Mouse (Mus musculus): ENCODE measurements at regions not wholly inside any gene's neighbourhood (a gene's known extent, or its start where the extent isn't known, plus 50 kb on each side); places are given as distances from the start of the nearest gene placed in this dataset.

DNA sequence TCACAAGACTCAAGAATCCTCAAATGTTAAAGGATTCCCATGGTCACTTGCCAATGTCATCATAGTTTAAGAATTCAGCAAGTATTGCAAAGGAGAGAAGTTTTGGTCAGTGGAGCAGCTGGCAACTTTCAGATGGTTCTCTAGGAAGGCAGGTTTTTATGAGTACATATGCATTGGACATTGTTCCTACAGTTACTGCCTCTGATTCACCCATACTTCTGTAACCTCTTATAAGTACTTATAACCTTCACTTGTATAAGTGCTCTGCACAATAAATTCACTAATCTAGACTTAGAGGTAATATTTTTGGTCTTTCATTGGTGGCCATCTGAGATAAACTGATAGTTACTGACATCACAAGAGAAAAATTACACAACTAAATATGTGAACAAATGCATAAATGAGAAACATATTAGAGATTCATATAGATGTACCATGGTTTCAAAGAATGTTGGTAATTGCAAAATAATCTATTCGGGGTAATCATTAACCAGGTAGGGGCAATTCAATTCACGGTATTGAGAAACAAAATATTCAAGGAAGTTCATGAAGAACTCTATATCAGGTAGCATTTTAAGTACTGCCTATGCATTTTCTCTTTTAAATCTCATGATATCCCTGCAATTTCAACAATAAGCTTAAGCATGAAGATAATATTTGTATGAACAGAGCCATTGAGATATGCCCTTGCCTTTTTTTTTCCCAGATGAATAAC is 1059.6 kb downstream of the Pla2g4a start:
- no peak for DNase-seq

DNA sequence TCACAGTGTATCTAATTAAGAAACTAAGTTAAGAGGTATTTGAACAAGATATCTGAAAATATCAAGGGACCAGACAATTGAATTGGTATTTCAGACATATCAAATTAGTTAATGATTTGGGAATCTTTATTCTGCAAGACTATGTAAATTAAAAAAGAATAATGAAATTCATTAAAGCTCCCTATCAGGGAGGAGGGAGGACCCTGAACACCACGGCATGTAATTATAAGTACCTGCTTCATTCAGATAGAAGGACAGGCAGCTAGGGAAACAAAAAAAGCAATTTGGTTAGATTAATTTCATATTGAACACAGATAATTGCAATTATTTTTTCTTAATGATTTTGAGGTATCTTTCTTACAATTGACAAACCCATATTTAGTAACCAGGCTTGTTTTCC is 1090.3 kb downstream of the Pla2g4a start:
- DNase-seq = no peak

DNA sequence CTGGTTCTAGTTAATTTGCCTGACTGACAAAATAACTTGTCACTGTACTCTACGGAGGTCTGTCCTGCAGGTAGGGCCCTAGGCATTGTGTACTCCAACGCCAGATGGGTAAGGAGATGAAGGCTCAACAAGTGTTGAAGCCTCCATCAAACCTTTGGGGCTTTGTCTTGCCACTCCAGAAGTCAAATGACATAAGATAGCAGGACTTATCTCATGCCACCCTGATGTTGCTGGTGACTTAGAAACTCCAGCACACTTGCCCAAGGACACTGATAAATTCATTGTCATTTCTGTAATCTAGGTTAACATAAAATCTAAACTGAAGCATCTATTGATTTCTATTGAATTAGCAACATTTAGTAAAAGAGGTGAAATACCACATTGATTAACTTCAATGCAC is 1097.5 kb downstream of the Pla2g4a start:
- no peak for DNase-seq

DNA sequence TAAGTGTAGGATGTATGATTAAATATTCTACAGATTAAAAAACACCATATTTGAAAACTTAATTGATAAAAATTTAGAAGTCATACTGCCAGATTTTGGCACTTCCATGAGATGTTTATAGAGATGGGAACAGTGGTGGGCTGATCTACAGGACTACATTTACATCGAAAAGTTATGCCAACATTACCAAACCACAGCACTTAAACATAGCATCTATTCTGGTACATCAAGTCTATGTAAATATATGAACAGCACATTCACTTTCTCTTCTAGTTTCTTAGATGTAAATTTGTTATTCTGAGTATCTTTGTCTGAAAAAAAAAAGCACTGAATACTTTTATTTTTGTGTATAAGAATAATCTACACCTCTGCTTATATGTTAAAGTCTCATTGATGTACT is 1108.1 kb downstream of the Pla2g4a start:
- DNase-seq = no peak

DNA sequence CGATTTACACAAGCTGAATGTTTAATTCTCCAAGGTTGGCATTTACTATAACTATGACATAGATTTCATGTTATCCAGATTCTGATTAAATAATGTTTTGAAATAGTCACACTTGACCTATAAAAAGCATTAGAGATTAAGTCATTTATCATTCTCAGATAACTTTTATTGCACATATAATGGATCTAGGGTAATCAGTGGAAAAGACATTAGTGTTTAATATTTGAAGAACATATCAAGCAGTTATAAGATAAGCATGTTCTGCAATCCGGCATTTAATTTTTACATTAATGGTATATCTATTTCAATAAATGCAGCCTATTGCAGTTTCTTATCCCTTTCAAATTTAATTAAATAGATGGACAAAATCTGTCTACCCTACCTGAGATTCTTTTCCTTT is 1114.5 kb downstream of the Pla2g4a start:
- DNase-seq = no peak

DNA sequence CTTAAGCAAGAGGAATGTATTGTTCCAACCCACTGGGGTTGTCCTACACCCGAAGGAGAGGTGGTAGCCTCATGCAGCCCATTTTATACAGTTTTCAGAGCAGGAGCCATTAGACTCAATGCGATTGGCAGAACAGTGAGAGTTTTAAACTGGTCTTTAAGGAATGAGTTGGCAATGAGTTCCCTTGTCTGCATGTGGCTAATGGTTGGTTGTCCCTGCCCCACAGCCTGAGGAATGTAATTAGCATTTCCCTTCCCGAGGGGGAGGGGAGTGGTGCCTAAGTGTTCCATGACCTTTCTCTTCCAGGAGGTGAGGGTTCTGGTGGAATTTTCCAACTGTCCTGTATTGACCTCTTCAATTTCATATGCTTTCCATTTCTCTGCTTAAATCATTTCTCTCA is 1137.9 kb downstream of the Pla2g4a start:
- peak; percentile 20 for DNase-seq

DNA sequence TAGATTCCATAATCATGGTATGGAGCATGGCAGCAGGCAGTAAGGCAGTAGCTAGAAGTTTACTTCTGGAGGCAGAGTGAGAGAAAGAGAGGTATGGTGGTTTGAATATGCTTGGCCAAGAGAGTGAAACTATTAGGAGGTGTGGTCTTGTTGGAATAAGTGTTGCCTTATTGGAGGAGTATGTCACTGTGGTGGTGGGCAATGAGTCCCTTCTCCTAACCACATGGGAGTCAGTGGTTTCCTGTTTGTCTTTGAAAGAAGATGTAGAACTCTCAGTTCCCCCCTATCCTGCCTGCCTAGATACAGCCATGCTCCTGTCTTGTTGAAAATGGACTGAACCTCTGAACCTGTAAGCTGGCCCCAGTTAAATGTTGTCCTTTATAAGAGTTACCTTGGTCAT is 1152.4 kb downstream of the Pla2g4a start:
- DNase-seq = no peak

DNA sequence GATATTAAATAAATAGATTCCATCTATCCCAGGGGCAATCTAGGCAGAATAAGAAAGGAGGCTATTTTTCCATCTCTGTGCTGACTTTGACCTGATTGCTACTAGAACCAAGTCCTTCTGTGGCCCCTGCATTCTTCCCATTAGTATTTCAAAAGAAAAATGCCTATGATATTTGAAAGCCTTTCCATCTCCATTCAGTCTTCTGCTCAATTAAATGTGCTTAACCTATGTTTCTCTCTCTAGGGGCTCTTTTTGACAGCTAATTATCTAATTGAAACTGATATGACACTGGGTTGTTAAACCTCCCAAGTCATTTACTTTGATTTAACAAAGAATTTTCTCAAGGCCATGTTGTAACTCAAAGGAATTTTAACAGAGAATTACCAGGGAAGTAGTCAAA is 1164.0 kb downstream of the Pla2g4a start:
- no peak for DNase-seq

DNA sequence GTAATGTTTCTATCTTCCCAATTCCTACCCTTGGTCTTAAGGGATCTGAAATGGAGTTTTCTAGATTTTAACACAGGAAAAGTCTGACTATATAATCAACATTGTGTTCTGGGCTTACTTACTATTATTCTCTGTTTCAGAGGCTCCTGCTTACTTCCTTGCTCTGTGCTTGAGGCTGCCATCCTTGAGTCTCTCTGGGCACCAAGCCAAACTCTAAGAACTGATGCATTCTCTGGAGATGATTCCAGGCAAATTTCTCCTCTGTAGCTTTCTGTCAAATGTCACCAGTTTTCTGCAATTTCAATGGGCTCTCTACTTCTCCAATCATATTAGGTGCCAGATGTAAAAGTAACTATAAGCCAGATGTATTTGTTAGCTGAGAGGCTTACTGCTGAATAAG is 1210.3 kb downstream of the Pla2g4a start:
- DNase-seq = no peak

DNA sequence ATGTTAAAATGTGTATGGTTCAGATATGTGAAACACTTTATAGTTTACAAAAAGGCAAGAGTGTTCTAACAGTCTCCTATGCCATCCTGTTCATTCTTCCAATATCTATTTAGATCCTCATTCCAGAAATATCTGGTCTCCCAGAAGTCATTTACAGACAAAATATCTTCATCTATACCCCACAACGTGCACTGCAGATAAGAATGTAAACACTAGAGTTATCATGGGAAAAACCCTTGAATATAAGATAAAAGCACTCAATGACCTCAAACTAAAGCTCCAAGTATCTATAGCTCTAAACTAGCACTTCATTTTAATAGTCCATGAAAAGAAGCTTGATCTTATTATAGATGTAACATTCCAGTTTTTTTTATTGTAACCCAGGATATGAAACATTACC is 1239.0 kb downstream of the Pla2g4a start:
- no peak for DNase-seq

DNA sequence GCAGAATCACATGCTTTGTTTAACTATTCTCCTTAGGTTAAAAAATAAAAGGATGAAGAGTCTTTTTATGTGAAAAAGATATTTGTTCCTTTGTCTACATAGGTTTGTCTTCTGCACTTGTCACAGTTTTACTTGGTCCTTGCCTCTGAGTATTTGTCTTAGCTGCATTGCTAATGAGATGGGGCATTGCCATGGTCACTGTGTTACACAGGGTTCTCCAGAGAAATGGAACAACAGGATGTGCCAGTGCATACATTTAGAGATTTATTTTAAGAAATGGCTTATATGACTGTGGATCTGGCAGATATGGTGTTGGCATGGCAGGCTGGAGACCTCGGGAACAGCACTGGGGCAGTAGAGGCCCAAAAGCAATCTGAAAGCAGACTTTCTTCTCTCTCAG is 1239.7 kb downstream of the Pla2g4a start:
- DNase-seq = no peak

DNA sequence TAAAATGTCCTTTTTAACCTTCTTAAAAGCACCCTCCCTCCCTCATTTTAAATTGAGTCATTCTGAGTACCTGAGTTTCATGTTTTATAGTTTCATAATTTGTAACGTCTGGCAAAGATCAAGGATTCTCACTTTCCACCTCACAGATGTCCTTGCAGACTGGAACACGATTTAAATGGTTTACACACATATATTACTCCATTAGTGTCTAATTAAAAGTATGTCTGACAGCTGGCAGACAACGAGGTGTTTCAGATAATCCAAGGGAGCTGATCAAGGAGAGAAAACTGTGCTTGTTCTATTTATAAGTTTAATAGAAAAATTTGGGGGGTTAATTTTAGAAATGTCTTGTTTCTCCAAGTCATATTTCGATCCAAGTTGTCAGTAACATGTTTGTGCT is 1240.1 kb downstream of the Pla2g4a start:
- no peak for DNase-seq

DNA sequence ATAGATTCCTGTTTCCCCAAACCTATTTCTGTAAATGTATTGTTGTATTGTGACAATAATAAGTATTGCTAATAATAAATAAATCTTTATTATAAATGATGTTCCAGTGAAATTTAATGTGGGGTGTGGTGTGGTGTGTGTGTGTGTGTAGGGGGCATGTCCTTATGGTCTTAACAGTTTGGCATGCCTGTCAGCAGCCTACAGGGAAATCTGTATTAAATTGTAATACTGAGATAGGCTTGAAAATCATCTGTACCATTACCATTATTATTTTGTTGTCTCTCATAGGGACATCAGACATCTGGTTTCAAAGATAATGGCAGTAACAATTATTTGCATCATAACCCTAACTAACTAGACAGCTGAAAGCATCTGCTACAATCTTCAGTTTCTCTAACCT is 1253.0 kb downstream of the Pla2g4a start:
- no peak for DNase-seq

DNA sequence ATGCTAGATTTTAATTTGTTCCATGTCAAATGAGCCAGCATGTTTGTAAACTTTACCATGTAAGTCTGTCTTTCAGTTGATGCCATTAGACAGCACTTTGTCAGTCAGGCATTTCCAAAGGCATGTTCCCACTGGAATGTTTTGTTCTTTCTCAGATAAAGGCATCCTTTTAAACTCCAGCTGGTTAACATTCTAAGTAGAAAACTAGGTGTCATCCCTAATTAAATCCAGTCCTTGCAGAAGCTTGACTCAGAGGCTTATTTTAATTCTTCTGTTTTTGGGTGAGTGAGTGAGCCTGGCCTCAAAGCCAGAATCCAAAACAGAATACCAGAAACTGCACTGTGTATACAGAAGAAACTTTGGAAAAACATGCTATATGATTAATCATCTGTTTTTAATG is 1253.4 kb downstream of the Pla2g4a start:
- DNase-seq = no peak

DNA sequence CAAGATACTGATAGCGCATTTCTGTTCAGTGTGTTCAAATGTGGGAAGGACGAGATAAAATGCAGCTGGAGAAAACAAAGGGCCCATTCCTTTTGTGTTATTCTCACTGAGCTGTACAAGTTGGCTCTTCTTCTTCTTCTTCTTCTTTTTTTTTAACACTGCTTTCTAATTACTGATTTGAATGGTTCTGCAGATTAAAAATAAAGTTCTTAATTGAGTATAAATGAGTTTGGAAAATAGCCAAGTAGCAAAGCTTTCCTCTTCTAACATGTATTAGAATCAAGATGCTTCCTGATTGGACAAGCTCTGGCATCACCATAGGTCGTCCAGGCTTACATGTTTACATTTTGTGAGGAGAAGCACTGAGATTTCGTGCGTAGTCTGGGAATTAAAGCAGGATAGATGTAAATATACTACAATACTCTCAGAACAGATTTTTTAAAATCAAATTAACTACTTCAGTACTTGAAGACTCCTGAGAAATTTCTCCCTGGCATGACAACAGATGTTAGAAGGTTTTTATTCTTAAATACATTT is 1254.8 kb downstream of the Pla2g4a start:
- DNase-seq = no peak

DNA sequence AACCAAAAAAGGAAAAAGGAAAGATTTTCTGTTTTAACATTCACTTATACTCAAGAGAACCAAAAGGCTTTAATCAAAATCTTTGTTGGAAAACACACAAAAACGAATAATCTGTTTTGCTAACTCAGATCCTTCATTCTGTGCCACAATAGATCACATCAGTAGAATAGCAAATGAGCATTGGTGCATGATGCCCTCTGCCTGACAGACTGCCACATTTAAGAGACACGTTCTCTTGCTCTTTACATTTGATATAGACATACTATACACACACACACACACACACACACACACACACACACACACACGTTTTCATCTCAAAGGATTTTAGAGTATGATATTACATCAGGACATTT is 1260.5 kb downstream of the Pla2g4a start:
- no peak for DNase-seq

DNA sequence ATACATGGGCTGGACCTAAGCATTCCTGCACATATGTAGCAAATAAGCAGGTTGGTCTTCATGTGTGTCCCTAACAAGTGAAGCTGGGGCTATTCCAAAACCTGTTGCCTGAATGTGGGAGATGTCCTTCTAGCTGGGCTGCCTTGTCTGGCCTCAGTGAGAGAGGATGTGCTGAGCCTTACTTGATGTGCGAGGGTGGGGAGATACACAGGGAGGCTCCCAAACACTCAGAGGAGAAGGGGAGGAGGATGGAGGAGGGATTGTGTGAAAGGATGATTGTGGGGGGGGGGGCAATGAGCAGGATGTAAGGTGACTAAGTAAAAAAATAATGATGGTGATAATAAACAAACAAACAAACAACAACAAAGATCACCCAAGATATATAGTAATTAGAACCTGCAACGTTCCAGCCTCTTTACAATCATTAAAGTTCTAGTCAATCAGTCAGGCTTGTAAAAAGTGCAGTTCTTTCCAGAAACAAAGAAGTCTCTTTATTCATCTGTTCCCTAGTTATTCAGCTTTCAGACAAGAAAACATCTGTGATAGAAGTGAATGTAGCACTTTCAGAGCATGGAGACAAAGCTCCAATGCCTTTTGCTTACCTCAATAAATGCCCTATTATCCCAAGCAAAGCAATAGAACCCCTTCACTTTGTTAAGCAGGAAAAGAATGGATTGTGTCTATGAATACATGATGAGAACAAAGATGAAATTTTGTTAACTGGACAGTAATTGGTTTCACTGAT is 1261.1 kb downstream of the Pla2g4a start:
- DNase-seq = no peak

DNA sequence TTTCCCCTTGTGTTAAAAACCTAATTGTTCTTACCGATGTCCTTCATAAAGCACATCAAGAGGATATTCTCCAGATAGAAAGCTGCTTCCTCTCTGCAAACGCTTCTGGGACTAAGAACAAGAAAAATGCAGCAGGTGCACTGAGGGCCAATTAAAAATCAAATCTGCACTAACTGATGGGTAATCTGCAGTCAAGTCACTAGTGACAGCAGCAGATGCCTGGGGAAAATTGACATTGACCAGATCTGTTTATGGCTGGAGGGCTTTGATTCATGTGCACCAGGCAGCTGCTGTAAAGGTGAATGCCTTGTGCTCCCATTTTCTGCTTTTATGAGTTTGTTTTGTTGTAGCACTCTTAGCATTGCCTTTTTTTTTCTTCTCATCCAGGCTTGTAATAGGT is 1271.0 kb downstream of the Pla2g4a start:
- DNase-seq = no peak

DNA sequence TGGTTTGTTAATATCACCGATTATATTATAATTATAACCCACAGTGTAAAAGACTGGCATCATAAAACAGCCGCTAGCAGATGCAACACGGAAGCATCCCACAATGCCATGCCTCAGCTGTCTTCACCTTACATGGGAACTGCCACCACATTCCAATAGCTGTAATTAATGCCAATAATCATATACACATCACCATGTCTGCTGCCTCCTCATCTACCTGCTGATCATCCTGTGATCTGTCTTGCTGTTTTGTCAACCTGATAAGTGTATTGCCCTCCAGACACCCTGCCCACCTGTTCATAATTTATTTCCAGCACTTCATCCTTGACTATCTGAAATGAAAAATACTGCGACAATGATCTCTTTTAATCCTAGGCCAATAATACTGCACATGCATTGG is 1271.5 kb downstream of the Pla2g4a start:
- no peak for DNase-seq

DNA sequence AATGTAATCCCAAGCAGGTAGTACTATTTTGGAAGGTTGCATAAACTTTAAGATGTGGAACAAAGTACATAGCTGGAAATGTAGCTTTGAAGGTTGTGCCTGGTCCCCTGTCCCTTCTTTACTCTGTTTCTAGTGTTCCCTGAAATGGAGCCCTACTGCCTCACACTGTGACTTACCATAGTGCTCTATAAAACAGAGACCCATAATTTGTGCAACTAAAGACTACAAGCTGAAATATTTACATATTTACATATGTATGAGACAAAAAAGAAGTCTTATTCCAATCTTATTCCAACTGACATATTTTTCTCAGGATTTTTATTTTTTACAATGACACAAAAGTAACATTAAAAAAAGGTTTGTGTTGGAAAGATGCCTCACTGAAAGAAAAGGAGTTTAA is 1285.6 kb downstream of the Pla2g4a start:
- no peak for DNase-seq

DNA sequence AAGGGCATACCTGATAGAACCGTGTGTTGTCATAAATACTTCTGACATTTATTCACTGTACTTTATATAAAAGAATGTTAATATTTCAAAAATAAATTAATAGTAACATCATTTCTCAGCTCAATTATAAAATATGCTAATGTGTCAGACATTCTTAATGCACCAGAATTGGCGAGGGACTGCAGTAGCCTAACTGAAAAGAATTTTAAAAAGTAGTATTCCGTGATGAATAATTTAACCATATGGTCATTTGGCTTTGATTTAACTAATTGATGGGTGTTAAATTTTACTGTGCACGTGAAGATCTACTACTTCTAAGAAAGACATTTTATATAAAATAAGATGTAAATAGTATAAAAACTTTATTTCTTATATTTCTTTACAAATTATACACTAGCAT is 1296.7 kb downstream of the Pla2g4a start:
- no peak for DNase-seq

DNA sequence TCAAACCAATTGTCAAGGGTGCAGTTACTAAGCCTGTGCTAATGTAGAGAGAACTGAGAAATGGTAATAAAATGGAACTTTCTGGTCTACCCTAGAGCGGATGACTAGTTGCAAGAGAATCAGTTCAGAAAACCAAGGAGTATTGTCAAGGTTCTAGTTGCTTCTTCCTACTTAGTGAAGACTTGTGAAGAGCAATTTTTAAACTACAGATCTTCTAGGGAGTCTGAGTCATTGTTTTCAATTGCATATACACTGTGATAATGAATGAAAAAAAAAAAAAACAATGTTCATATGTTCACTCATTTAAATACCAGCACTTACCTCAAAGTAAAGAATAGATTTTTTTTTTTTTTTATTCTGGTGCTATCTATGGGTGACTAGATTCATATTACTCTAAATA is 1304.1 kb downstream of the Pla2g4a start:
- no peak for DNase-seq
